Mouse (Mus musculus): Measurements from ENCODE around the gene Stk39.

The Stk39 gene

GRCm38 (mm10) chr2:68457455-68458032, 14.5 kb downstream of the Stk39 start:
- no peak for DNase-seq

- DNase-seq, result no peak
These were observed 15.2 kb downstream of the Stk39 start for GRCm38 (mm10) chr2:68456899-68457298.

- DNase-seq, result no peak
These were observed 19.7 kb downstream of the Stk39 start for GRCm38 (mm10) chr2:68452379-68452778.

- DNase-seq, result no peak
These were observed 24.0 kb downstream of the Stk39 start for GRCm38 (mm10) chr2:68448035-68448434.

GRCm38 (mm10) chr2:68443141-68443540, 28.9 kb downstream of the Stk39 start:
- DNase-seq, result no peak

- peak; percentile 49 for DNase-seq
These were observed 29.9 kb downstream of the Stk39 start for GRCm38 (mm10) chr2:68442113-68442717.

- DNase-seq, result no peak
These were observed 32.5 kb downstream of the Stk39 start for GRCm38 (mm10) chr2:68439614-68440013.

GRCm38 (mm10) chr2:68437920-68438319, 34.1 kb downstream of the Stk39 start:
- DNase-seq, result no peak

GRCm38 (mm10) chr2:68437216-68437615, 34.9 kb downstream of the Stk39 start:
- DNase-seq, result no peak

- no peak for DNase-seq
These were observed 35.8 kb downstream of the Stk39 start for GRCm38 (mm10) chr2:68436305-68436704.

GRCm38 (mm10) chr2:68435494-68436255, 36.4 kb downstream of the Stk39 start:
- no peak for DNase-seq

GRCm38 (mm10) chr2:68434997-68435396, 37.1 kb downstream of the Stk39 start:
- no peak for DNase-seq

- DNase-seq, result no peak
These were observed 37.5 kb downstream of the Stk39 start for GRCm38 (mm10) chr2:68434576-68434975.

GRCm38 (mm10) chr2:68433736-68434312, 38.2 kb downstream of the Stk39 start:
- no peak for DNase-seq

- DNase-seq, result no peak
These were observed 39.2 kb downstream of the Stk39 start for GRCm38 (mm10) chr2:68432834-68433233.

GRCm38 (mm10) chr2:68431024-68431962, 40.8 kb downstream of the Stk39 start:
- DNase-seq, result no peak

GRCm38 (mm10) chr2:68430493-68430892, 41.6 kb downstream of the Stk39 start:
- DNase-seq, result peak; percentile 40

GRCm38 (mm10) chr2:68429436-68429835, 42.6 kb downstream of the Stk39 start:
- DNase-seq, result no peak

GRCm38 (mm10) chr2:68426977-68427577, 45.0 kb downstream of the Stk39 start:
- DNase-seq, result no peak

GRCm38 (mm10) chr2:68426074-68426473, 46.0 kb downstream of the Stk39 start:
- no peak for DNase-seq

- no peak for DNase-seq
These were observed 51.1 kb downstream of the Stk39 start for GRCm38 (mm10) chr2:68421002-68421401.

GRCm38 (mm10) chr2:68420223-68420622, 51.8 kb downstream of the Stk39 start:
- no peak for DNase-seq

Data from lung, postnatal 10 days (tissue).